Comparison of ENCODE assay signal across 8 mouse cellular contexts in the genomic region with DNA sequence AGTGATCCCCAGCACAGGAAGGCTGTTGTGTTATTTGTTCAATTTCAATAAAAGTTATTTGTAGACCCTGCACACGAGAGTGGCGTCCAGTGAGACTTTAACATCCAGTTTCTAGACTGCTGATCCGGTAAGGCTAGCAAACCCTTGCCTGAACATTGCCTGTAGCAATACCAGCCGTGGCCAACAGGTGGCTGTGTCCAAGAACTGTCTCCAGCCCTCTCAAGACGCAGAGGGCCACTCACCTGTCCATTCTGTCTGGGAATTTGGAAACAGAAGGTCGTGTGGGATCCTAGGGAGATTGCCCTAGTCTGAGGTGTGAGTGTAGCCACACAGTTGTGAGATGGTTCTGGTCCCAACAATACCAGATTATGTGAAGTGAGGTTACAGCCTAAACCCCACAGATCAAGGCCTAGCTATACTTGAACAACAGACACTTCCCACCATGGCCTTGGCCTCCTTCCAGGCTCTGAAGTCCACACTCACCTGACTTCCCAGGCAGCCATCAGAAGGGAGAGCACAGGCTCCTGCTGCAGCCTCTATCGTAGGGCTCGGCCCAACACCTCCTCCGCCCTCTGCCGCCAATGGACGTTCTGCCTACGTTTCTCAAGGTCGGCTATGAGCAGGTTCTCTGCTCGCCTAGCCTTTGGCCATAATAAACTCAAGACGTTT. TPM values are rescaled to one million over a fixed set of nuclear protein-coding genes. Genes with fewer than 3 reads are reported as not detected.
DNase-seq lines count a peak whose midpoint lies in the region; ATAC-seq and TF ChIP-seq lines count a peak whose summit lies in the region.

No protein-coding gene starts in this region.

- 0 out of 2 replicates have a peak overlapping the region, but pooled peaks have one; percentile 35 for H3K27ac ChIP-seq in hindbrain, embryonic 10.5 days
- no peak overlapping the region for H3K27ac ChIP-seq in hindbrain, embryonic 12.5 days
- H3K27ac ChIP-seq in forebrain, embryonic 15.5 days (replicated peaks): 0 out of 2 replicates have a peak overlapping the region, but pooled peaks have one; percentile 9
- peak overlapping the region; percentile 70; the same call in 1 of the 2 replicates for H3K27ac ChIP-seq in hindbrain, postnatal 0 days
- H3K27ac ChIP-seq in limb, embryonic 11.5 days (replicated peaks; ENCODE audit: low read depth, low read length): no peak overlapping the region
- H3K27ac ChIP-seq in midbrain, embryonic 14.5 days (replicated peaks; ENCODE audit: low read depth, low read length): no peak overlapping the region
- peak overlapping the region; percentile 49; the same call in 1 of the 2 replicates for H3K27ac ChIP-seq in stomach, embryonic 14.5 days (ENCODE audit: low read length)

- DNase-seq in hindbrain, embryonic 10.5 days (ENCODE audit: low spot score): peak; percentile 83
- peak; percentile 75 for DNase-seq in c-Kit-negative CD71-positive TER-119-positive erythroid progenitor cells, embryonic 14.5 days (ENCODE audit: low read depth, low spot score)
- DNase-seq in hindbrain, postnatal 0 days (ENCODE audit: low spot score): peak; percentile 82
- peak; percentile 91 for DNase-seq in limb, embryonic 11.5 days (ENCODE audit: low spot score)
- DNase-seq in midbrain, embryonic 14.5 days: peak; percentile 84

- TF ChIP-seq CTCF in hindbrain, postnatal 0 days (IDR thresholded peaks at IDR 0.05; ENCODE audit: low read depth): peak; percentile 87

- H3K4me2 ChIP-seq in hindbrain, embryonic 12.5 days (replicated peaks): no peak overlapping the region
- no peak overlapping the region for H3K4me2 ChIP-seq in forebrain, embryonic 15.5 days (replicated peaks)
- no peak overlapping the region for H3K4me2 ChIP-seq in hindbrain, postnatal 0 days (ENCODE audit: low read depth, low read length)
- H3K4me2 ChIP-seq in limb, embryonic 11.5 days (ENCODE audit: low read depth, severe bottlenecking): no peak overlapping the region
- peak overlapping the region; percentile 17; the same call in 1 of the 2 replicates for H3K4me2 ChIP-seq in midbrain, embryonic 14.5 days (ENCODE audit: low read length)
- peak overlapping the region; percentile 6; the same call in 1 of the 2 replicates for H3K4me2 ChIP-seq in stomach, embryonic 14.5 days (replicated peaks; ENCODE audit: low read depth, low read length)

- peaks cover 51% of the 10 kb centered on the region for H3K36me3 ChIP-seq in hindbrain, embryonic 10.5 days
- H3K36me3 ChIP-seq in hindbrain, embryonic 12.5 days: peaks cover 34% of the 10 kb centered on the region
- H3K36me3 ChIP-seq in forebrain, embryonic 15.5 days: peaks cover 32% of the 10 kb centered on the region
- H3K36me3 ChIP-seq in hindbrain, postnatal 0 days (ENCODE audit: insufficient read depth, low read length): peaks cover 19% of the 10 kb centered on the region; the same call in 1 of the 2 replicates
- H3K36me3 ChIP-seq in limb, embryonic 11.5 days (ENCODE audit: control insufficient read depth, insufficient read depth, low read length): peaks cover 11% of the 10 kb centered on the region; the same call in 1 of the 2 replicates
- peaks cover 46% of the 10 kb centered on the region for H3K36me3 ChIP-seq in midbrain, embryonic 14.5 days (ENCODE audit: control insufficient read depth, insufficient read depth, low read length)
- H3K36me3 ChIP-seq in stomach, embryonic 14.5 days (ENCODE audit: control insufficient read depth, insufficient read depth, low read length): peaks cover 15% of the 10 kb centered on the region

- 0 out of 2 replicates have a peak overlapping the region, but pooled peaks have one; percentile 5 for H3K4me3 ChIP-seq in hindbrain, embryonic 10.5 days
- no peak overlapping the region for H3K4me3 ChIP-seq in hindbrain, embryonic 12.5 days
- H3K4me3 ChIP-seq in forebrain, embryonic 15.5 days: no peak overlapping the region
- no peak overlapping the region for H3K4me3 ChIP-seq in hindbrain, postnatal 0 days (ENCODE audit: low read length)
- H3K4me3 ChIP-seq in limb, embryonic 11.5 days (ENCODE audit: low read depth, low read length): no peak overlapping the region
- H3K4me3 ChIP-seq in midbrain, embryonic 14.5 days (replicated peaks; ENCODE audit: low read depth, low read length): 0 out of 2 replicates have a peak overlapping the region, but pooled peaks have one; percentile 2
- H3K4me3 ChIP-seq in stomach, embryonic 14.5 days (ENCODE audit: low read depth, low read length): no peak overlapping the region

- H3K9ac ChIP-seq in hindbrain, embryonic 12.5 days: no peak overlapping the region
- H3K9ac ChIP-seq in forebrain, embryonic 15.5 days (replicated peaks): no peak overlapping the region
- H3K9ac ChIP-seq in hindbrain, postnatal 0 days (replicated peaks; ENCODE audit: low read length): no peak overlapping the region
- no peak overlapping the region for H3K9ac ChIP-seq in limb, embryonic 11.5 days (ENCODE audit: low read length)
- H3K9ac ChIP-seq in midbrain, embryonic 14.5 days (replicated peaks; ENCODE audit: low read length): no peak overlapping the region
- H3K9ac ChIP-seq in stomach, embryonic 14.5 days (replicated peaks; ENCODE audit: low read depth, low read length): no peak overlapping the region

- no peaks in the 10 kb centered on the region for H3K27me3 ChIP-seq in hindbrain, embryonic 10.5 days (ENCODE audit: insufficient read depth, poor library complexity, severe bottlenecking)
- no peaks in the 10 kb centered on the region for H3K27me3 ChIP-seq in hindbrain, embryonic 12.5 days
- H3K27me3 ChIP-seq in forebrain, embryonic 15.5 days: no peaks in the 10 kb centered on the region
- H3K27me3 ChIP-seq in hindbrain, postnatal 0 days (ENCODE audit: insufficient read depth, low read length): no peaks in the 10 kb centered on the region
- no peaks in the 10 kb centered on the region for H3K27me3 ChIP-seq in limb, embryonic 11.5 days (ENCODE audit: control insufficient read depth, insufficient read depth, low read length)
- no peaks in the 10 kb centered on the region for H3K27me3 ChIP-seq in midbrain, embryonic 14.5 days (ENCODE audit: control insufficient read depth, insufficient read depth, low read length)
- H3K27me3 ChIP-seq in stomach, embryonic 14.5 days (ENCODE audit: control insufficient read depth, insufficient read depth, low read length): no peaks in the 10 kb centered on the region

- WGBS in hindbrain, embryonic 10.5 days: 61% methylated on average over 15 of the region's 15 CpGs
- 62% methylated on average over 15 of the region's 15 CpGs for WGBS in hindbrain, embryonic 12.5 days
- WGBS in forebrain, embryonic 15.5 days: 57% methylated on average over 15 of the region's 15 CpGs
- 56% methylated on average over 15 of the region's 15 CpGs for WGBS in hindbrain, postnatal 0 days
- WGBS in limb, embryonic 11.5 days: 65% methylated on average over 15 of the region's 15 CpGs
- WGBS in midbrain, embryonic 14.5 days: 63% methylated on average over 15 of the region's 15 CpGs
- WGBS in stomach, embryonic 14.5 days: 53% methylated on average over 15 of the region's 15 CpGs

- no peak for ATAC-seq in hindbrain, embryonic 12.5 days (ENCODE audit: low FRiP score)
- no peak for ATAC-seq in forebrain, embryonic 15.5 days (replicated peaks)
- ATAC-seq in hindbrain, postnatal 0 days: no peak
- no peak for ATAC-seq in limb, embryonic 11.5 days (ENCODE audit: insufficient number of reproducible peaks, low FRiP score, low TSS enrichment, low read depth)
- no peak for ATAC-seq in midbrain, embryonic 14.5 days (ENCODE audit: low FRiP score, low TSS enrichment)
- no peak for ATAC-seq in stomach, embryonic 14.5 days (ENCODE audit: insufficient number of reproducible peaks, insufficient read depth, low FRiP score, low read depth)

- peaks cover 85% of the 10 kb centered on the region for H3K4me1 ChIP-seq in hindbrain, embryonic 10.5 days (replicated peaks)
- H3K4me1 ChIP-seq in hindbrain, embryonic 12.5 days: peaks cover 42% of the 10 kb centered on the region
- peaks cover 49% of the 10 kb centered on the region for H3K4me1 ChIP-seq in forebrain, embryonic 15.5 days
- peaks cover 29% of the 10 kb centered on the region for H3K4me1 ChIP-seq in hindbrain, postnatal 0 days (ENCODE audit: insufficient read depth, low read length)
- peaks cover 26% of the 10 kb centered on the region for H3K4me1 ChIP-seq in limb, embryonic 11.5 days (ENCODE audit: control insufficient read depth, insufficient read depth, low read length)
- H3K4me1 ChIP-seq in midbrain, embryonic 14.5 days (ENCODE audit: control insufficient read depth, insufficient read depth, low read length): peaks cover 37% of the 10 kb centered on the region
- H3K4me1 ChIP-seq in stomach, embryonic 14.5 days (ENCODE audit: control insufficient read depth, insufficient read depth, low read length): peaks cover 26% of the 10 kb centered on the region

- no peaks in the 10 kb centered on the region for H3K9me3 ChIP-seq in hindbrain, embryonic 10.5 days
- H3K9me3 ChIP-seq in hindbrain, embryonic 12.5 days (replicated peaks): no peaks in the 10 kb centered on the region
- no peaks in the 10 kb centered on the region for H3K9me3 ChIP-seq in forebrain, embryonic 15.5 days
- H3K9me3 ChIP-seq in hindbrain, postnatal 0 days (ENCODE audit: low read length): no peaks in the 10 kb centered on the region
- no peaks in the 10 kb centered on the region for H3K9me3 ChIP-seq in limb, embryonic 11.5 days (ENCODE audit: control insufficient read depth, low read length)
- no peaks in the 10 kb centered on the region for H3K9me3 ChIP-seq in midbrain, embryonic 14.5 days (ENCODE audit: control insufficient read depth, low read length)
- H3K9me3 ChIP-seq in stomach, embryonic 14.5 days (ENCODE audit: control insufficient read depth, low read depth, low read length): no peaks in the 10 kb centered on the region

RNA-seq across cellular contexts. Expression of a gene that starts 1.6 kb away (rescaled TPM):
- 134 and 135 TPM in 2 replicates for polyA plus RNA-seq in hindbrain, embryonic 10.5 days (2016; fragmentation: Nextera tagmentation; extraction: Ambion mirVana)
- 105 and 109 TPM in 2 replicates for polyA plus RNA-seq in hindbrain, embryonic 12.5 days (2016; fragmentation: Nextera tagmentation; extraction: Ambion mirVana)
- 75.3 and 76.2 TPM in 2 replicates for polyA plus RNA-seq in forebrain, embryonic 15.5 days (2015; fragmentation: Nextera tagmentation; extraction: Ambion mirVana)
- total RNA-seq in hindbrain, postnatal 0 days (2014; rRNA removed): 59.8 and 75.3 TPM in 2 replicates
- polyA plus RNA-seq in hindbrain, postnatal 0 days (2015; fragmentation: Nextera tagmentation; extraction: Ambion mirVana): 39.8 and 40.6 TPM in 2 replicates
- 143 and 155 TPM in 2 replicates for polyA plus RNA-seq in limb, embryonic 11.5 days (2014; fragmentation: Nextera tagmentation; extraction: Ambion mirVana)
- 86.8 and 97.7 TPM in 2 replicates for polyA plus RNA-seq in midbrain, embryonic 14.5 days (2014; fragmentation: Nextera tagmentation; extraction: Ambion mirVana)
- 119 and 127 TPM in 2 replicates for polyA plus RNA-seq in stomach, embryonic 14.5 days (2014; fragmentation: Nextera tagmentation; extraction: Ambion mirVana)

RNA-seq across cellular contexts. Expression of a gene that starts 3.1 kb away (rescaled TPM):
- polyA plus RNA-seq in hindbrain, embryonic 10.5 days (2016; fragmentation: Nextera tagmentation; extraction: Ambion mirVana): 79.8 and 87.1 TPM in 2 replicates
- 84.8 and 87.0 TPM in 2 replicates for polyA plus RNA-seq in hindbrain, embryonic 12.5 days (2016; fragmentation: Nextera tagmentation; extraction: Ambion mirVana)
- polyA plus RNA-seq in forebrain, embryonic 15.5 days (2015; fragmentation: Nextera tagmentation; extraction: Ambion mirVana): 96.7 and 97.5 TPM in 2 replicates
- total RNA-seq in hindbrain, postnatal 0 days (2014; rRNA removed): 128 and 142 TPM in 2 replicates
- 115 and 119 TPM in 2 replicates for polyA plus RNA-seq in hindbrain, postnatal 0 days (2015; fragmentation: Nextera tagmentation; extraction: Ambion mirVana)
- 57.3 and 60.2 TPM in 2 replicates for polyA plus RNA-seq in limb, embryonic 11.5 days (2014; fragmentation: Nextera tagmentation; extraction: Ambion mirVana)
- 119 and 120 TPM in 2 replicates for polyA plus RNA-seq in midbrain, embryonic 14.5 days (2014; fragmentation: Nextera tagmentation; extraction: Ambion mirVana)
- polyA plus RNA-seq in stomach, embryonic 14.5 days (2014; fragmentation: Nextera tagmentation; extraction: Ambion mirVana): 36.2 and 40.3 TPM in 2 replicates

RNA-seq across cellular contexts. Expression of a gene that starts 10.6 kb away (rescaled TPM):
- 6.6 and 8.4 TPM in 2 replicates for polyA plus RNA-seq in hindbrain, embryonic 10.5 days (2016; fragmentation: Nextera tagmentation; extraction: Ambion mirVana)
- polyA plus RNA-seq in hindbrain, embryonic 12.5 days (2016; fragmentation: Nextera tagmentation; extraction: Ambion mirVana): 8.1 and 9.6 TPM in 2 replicates
- 8.6 and 8.8 TPM in 2 replicates for polyA plus RNA-seq in forebrain, embryonic 15.5 days (2015; fragmentation: Nextera tagmentation; extraction: Ambion mirVana)
- 3.4 and 7.7 TPM in 2 replicates for total RNA-seq in hindbrain, postnatal 0 days (2014; rRNA removed)
- 3.3 and 4.9 TPM in 2 replicates for polyA plus RNA-seq in hindbrain, postnatal 0 days (2015; fragmentation: Nextera tagmentation; extraction: Ambion mirVana)
- 8.0 and 8.4 TPM in 2 replicates for polyA plus RNA-seq in limb, embryonic 11.5 days (2014; fragmentation: Nextera tagmentation; extraction: Ambion mirVana)
- 3.4 and 4.9 TPM in 2 replicates for polyA plus RNA-seq in midbrain, embryonic 14.5 days (2014; fragmentation: Nextera tagmentation; extraction: Ambion mirVana)
- polyA plus RNA-seq in stomach, embryonic 14.5 days (2014; fragmentation: Nextera tagmentation; extraction: Ambion mirVana): 10.3 and 12.1 TPM in 2 replicates

RNA-seq across cellular contexts. Expression of a gene that starts 12.5 kb away (rescaled TPM):
- 19.2 and 20.8 TPM in 2 replicates for polyA plus RNA-seq in hindbrain, embryonic 10.5 days (2016; fragmentation: Nextera tagmentation; extraction: Ambion mirVana)
- 13.5 and 15.0 TPM in 2 replicates for polyA plus RNA-seq in hindbrain, embryonic 12.5 days (2016; fragmentation: Nextera tagmentation; extraction: Ambion mirVana)
- polyA plus RNA-seq in forebrain, embryonic 15.5 days (2015; fragmentation: Nextera tagmentation; extraction: Ambion mirVana): 14.7 and 17.0 TPM in 2 replicates
- total RNA-seq in hindbrain, postnatal 0 days (2014; rRNA removed): 29.9 and 32.8 TPM in 2 replicates
- polyA plus RNA-seq in hindbrain, postnatal 0 days (2015; fragmentation: Nextera tagmentation; extraction: Ambion mirVana): 17.8 and 19.4 TPM in 2 replicates
- polyA plus RNA-seq in limb, embryonic 11.5 days (2014; fragmentation: Nextera tagmentation; extraction: Ambion mirVana): 14.3 and 16.7 TPM in 2 replicates
- 14.1 and 18.2 TPM in 2 replicates for polyA plus RNA-seq in midbrain, embryonic 14.5 days (2014; fragmentation: Nextera tagmentation; extraction: Ambion mirVana)
- polyA plus RNA-seq in stomach, embryonic 14.5 days (2014; fragmentation: Nextera tagmentation; extraction: Ambion mirVana): 17.3 and 19.9 TPM in 2 replicates

RNA-seq across cellular contexts. Expression of a gene that starts 14.4 kb away (rescaled TPM):
- 0.41 and 0.77 TPM in 2 replicates for polyA plus RNA-seq in hindbrain, embryonic 10.5 days (2016; fragmentation: Nextera tagmentation; extraction: Ambion mirVana)
- polyA plus RNA-seq in hindbrain, embryonic 12.5 days (2016; fragmentation: Nextera tagmentation; extraction: Ambion mirVana): 1.2 and 1.4 TPM in 2 replicates
- 1.3 and 2.1 TPM in 2 replicates for polyA plus RNA-seq in forebrain, embryonic 15.5 days (2015; fragmentation: Nextera tagmentation; extraction: Ambion mirVana)
- 3.3 and 4.9 TPM in 2 replicates for total RNA-seq in hindbrain, postnatal 0 days (2014; rRNA removed)
- polyA plus RNA-seq in hindbrain, postnatal 0 days (2015; fragmentation: Nextera tagmentation; extraction: Ambion mirVana): 1.7 and 1.9 TPM in 2 replicates
- polyA plus RNA-seq in limb, embryonic 11.5 days (2014; fragmentation: Nextera tagmentation; extraction: Ambion mirVana): 0.54 and 0.57 TPM in 2 replicates
- polyA plus RNA-seq in midbrain, embryonic 14.5 days (2014; fragmentation: Nextera tagmentation; extraction: Ambion mirVana): 0.89 and 1.4 TPM in 2 replicates
- 1.0 and 1.4 TPM in 2 replicates for polyA plus RNA-seq in stomach, embryonic 14.5 days (2014; fragmentation: Nextera tagmentation; extraction: Ambion mirVana)

Comparison
In these comparisons a context has a peak if more than half of its experiments do, and no peak if none do; other contexts are left out.
1. H3K27ac ChIP-seq: peak in hindbrain, embryonic 10.5 days (single experiment), forebrain, embryonic 15.5 days (single experiment), hindbrain, postnatal 0 days (single experiment) and stomach, embryonic 14.5 days (single experiment); none in hindbrain, embryonic 12.5 days (single experiment), limb, embryonic 11.5 days (single experiment) and midbrain, embryonic 14.5 days (single experiment).
2. H3K4me3 ChIP-seq: peak in hindbrain, embryonic 10.5 days (single experiment) and midbrain, embryonic 14.5 days (single experiment); none in hindbrain, embryonic 12.5 days (single experiment), forebrain, embryonic 15.5 days (single experiment), hindbrain, postnatal 0 days (single experiment), limb, embryonic 11.5 days (single experiment) and stomach, embryonic 14.5 days (single experiment).
3. H3K4me2 ChIP-seq: peak in midbrain, embryonic 14.5 days (single experiment) and stomach, embryonic 14.5 days (single experiment); none in hindbrain, embryonic 12.5 days (single experiment), forebrain, embryonic 15.5 days (single experiment), hindbrain, postnatal 0 days (single experiment) and limb, embryonic 11.5 days (single experiment).
4. Peak in every context shown above with its lines, with median percentiles within 50 percentile points of each other: DNase-seq.